Mouse (Mus musculus) thymus, postnatal 0 days (tissue): ENCODE results near the gene Fbxw14. TPM values are rescaled to one million over a fixed set of nuclear protein-coding genes. Genes with fewer than 3 reads are reported as not detected.
"Not testable (repeated sequence)": the region's sequence is repeated elsewhere in the genome, so short reads cannot be mapped to it uniquely, and the experiment has no call there.

Experiments used
- DNase-seq: peaks from one replicate; pipeline ENCODE4 v3.0.0-alpha.2; 2015; ENCODE audit warnings: low spot score
- polyA plus RNA-seq: library from polyadenylated mRNA; unstranded; fragments of >200 nt; fragmentation: Nextera tagmentation; extraction: Ambion mirVana; gene quantifications from 2 replicates; pipeline ENCODE4 v1.2.1, GENCODE M21; 2015

The Fbxw14 gene
- not detected in 2 replicates for polyA plus RNA-seq

DNA sequence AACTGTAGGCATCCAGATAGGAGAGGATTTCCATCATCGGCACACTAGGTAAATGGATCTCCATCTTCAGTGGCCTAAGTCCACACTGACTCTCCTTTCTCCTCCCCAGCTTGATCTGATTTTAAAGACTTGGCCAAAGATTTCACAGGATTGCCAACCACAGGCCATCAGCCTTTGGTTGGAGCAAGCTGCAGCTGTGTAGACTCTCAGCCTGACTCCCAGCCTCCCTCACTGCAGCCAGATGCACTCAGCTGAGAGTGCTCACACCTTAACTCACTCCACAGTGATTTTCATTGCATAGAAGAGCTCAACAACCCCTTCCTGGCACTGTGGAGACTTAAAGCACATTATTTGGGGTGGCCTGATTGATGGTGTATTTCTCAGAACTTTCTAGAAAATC, at the start of gene Fbxw14:
Gene Fbxw14 (minus strand): TSS at position 101 of the 400 bp plus-strand sequence.
- DNase-seq, result not testable (repeated sequence)

DNA sequence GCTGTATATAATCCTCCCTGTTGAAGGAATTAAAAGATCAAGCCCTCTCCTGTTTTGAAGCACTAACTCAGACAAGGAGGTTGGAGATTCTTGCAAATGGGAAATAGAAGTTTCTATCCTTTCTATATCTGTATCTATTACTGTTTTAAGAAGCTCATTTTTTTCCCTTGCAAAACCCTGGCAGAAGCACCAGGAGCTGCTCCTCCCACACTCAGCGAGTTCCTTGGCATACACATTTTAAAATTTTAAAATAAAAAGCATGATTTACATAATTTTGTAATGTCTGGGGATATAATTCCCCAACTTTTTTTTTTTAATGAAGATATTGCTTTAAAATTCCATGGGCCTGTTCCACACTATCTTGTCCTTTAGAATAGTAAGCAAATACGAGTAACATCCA, 24.4 kb downstream of the Fbxw14 start:
- DNase-seq, result no peak

DNA sequence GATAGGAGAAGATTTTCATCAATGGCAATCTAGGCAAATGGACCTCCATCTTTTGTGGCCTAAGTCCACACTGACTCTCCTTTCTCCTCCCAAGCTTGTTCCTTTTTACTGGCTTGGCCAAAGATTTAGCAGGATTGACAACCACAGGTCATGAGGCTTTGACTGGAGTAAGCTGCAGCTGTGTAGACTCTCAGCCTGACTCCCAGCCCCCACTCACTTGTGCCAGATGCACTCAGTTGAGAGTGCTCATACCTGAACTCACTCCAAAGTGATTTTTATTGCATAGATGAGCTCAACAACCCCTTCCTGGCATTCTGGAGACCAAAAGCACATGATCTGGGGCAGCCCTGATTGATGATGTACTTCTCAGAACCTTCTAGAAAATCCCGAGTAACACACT, 52.8 kb downstream of the Fbxw14 start, which contains the start of gene Fbxw20:
Gene Fbxw20 (minus strand): TSS at position 101 of the 400 bp plus-strand sequence.
- DNase-seq, result no peak

Other genes starting within 250 kb of the Fbxw14 start
- gene Shisa5, start 249.1 kb downstream of the Fbxw14 start, polyA plus RNA-seq, result 210 and 212 TPM in 2 replicates
- 42.1 and 42.4 TPM in 2 replicates for gene Trex1, start 227.9 kb downstream of the Fbxw14 start, polyA plus RNA-seq
- gene Atrip, start 213.6 kb downstream of the Fbxw14 start, polyA plus RNA-seq, result 23.4 and 28.4 TPM in 2 replicates
- gene Ccdc51, start 205.2 kb downstream of the Fbxw14 start, polyA plus RNA-seq, result 18.6 and 19.0 TPM in 2 replicates
- gene Tma7, start 205.1 kb downstream of the Fbxw14 start, polyA plus RNA-seq, result 808 and 867 TPM in 2 replicates
- 3.3 and 3.8 TPM in 2 replicates for gene Plxnb1, start 192.3 kb downstream of the Fbxw14 start, polyA plus RNA-seq
- not detected in 2 replicates for gene Fbxw21, start 125.6 kb downstream of the Fbxw14 start, polyA plus RNA-seq
- gene Fbxw13, start 91.7 kb downstream of the Fbxw14 start, polyA plus RNA-seq, result not detected in 2 replicates
- not detected in 2 replicates for gene Fbxw20, start 52.9 kb downstream of the Fbxw14 start, polyA plus RNA-seq
- not detected in 2 replicates for gene Fbxw28, start 52.0 kb upstream of the Fbxw14 start, polyA plus RNA-seq
- not detected in 2 replicates for gene Fbxw22, start 116.6 kb upstream of the Fbxw14 start, polyA plus RNA-seq
- gene Fbxw16, start 161.5 kb upstream of the Fbxw14 start, polyA plus RNA-seq, result not detected in 2 replicates
- gene Fbxw19, start 208.2 kb upstream of the Fbxw14 start, polyA plus RNA-seq, result not detected in 2 replicates